Mouse (Mus musculus) kidney, embryonic 14.5 days (tissue): ENCODE results near the gene Clptm1. TPM values are rescaled to one million over a fixed set of nuclear protein-coding genes. Genes with fewer than 3 reads are reported as not detected.

Source experiments
- ATAC-seq: fragments of 200-750 bp; cut with Nextera tagmentation; 2 replicates; pipeline ENCODE4 v1.8.0; 2017; ENCODE audit warnings: moderate number of reproducible peaks, mild to moderate bottlenecking, moderate TSS enrichment, moderate library complexity; ENCODE audit not compliant: low FRiP score, low TSS enrichment
- H3K27ac ChIP-seq: fragments of 300-500 bp; sonication (generic); 2 replicates; pipeline ENCODE4 v1.5.1; 2014; ENCODE audit warnings: low read depth, mild to moderate bottlenecking, low read length, moderate library complexity, mixed read lengths
- H3K27me3 ChIP-seq: fragments of 300-500 bp; sonication (generic); 2 replicates; pipeline ENCODE4 v1.6.1; 2014; ENCODE audit warnings: mild to moderate bottlenecking, low read length; ENCODE audit not compliant: control insufficient read depth, insufficient read depth
- H3K36me3 ChIP-seq: fragments of 300-500 bp; sonication (generic); 2 replicates; pipeline ENCODE4 v1.6.1; 2014; ENCODE audit warnings: low read length, mixed read lengths; ENCODE audit not compliant: control insufficient read depth, insufficient read depth
- H3K4me1 ChIP-seq: fragments of 300-500 bp; sonication (generic); 2 replicates; pipeline ENCODE4 v1.6.1; 2014; ENCODE audit warnings: low read length, mixed read lengths; ENCODE audit not compliant: control insufficient read depth, insufficient read depth
- H3K4me2 ChIP-seq: fragments of 300-500 bp; sonication (generic); replicated peaks from 2 replicates; pipeline ENCODE4 v1.6.1; 2014; ENCODE audit warnings: low read depth, mild to moderate bottlenecking, low read length
- H3K4me3 ChIP-seq: fragments of 300-500 bp; sonication (generic); 2 replicates; pipeline ENCODE4 v1.5.1; 2014; ENCODE audit warnings: mild to moderate bottlenecking, low read length
- H3K9ac ChIP-seq: fragments of 300-500 bp; sonication (generic); 2 replicates; pipeline ENCODE4 v1.6.1; 2014; ENCODE audit warnings: low read depth, mild to moderate bottlenecking, low read length, moderate library complexity
- H3K9me3 ChIP-seq: fragments of 300-500 bp; sonication (generic); 2 replicates; pipeline ENCODE4 v1.6.1; 2016; ENCODE audit warnings: low read length; ENCODE audit not compliant: control insufficient read depth
- whole genome bisulfite sequencing: fragments of 180-500 bp; shearing (Covaris S2); extraction: QIAGEN DNeasy Blood & Tissue Kit; methylation state at CpG from one replicate; pipeline ENCODE4 v1.1.7; 2014; 5-methylcytosine and 5-hydroxymethylcytosine counted together
- polyA plus RNA-seq: library from polyadenylated mRNA; unstranded; fragments of >200 nt; fragmentation: Nextera tagmentation; extraction: Ambion mirVana; gene quantifications from 2 replicates; pipeline ENCODE4 v1.2.1, GENCODE M21; 2014

The Clptm1 gene
- polyA plus RNA-seq, 1 experiment from 2014 or later: 101 TPM

DNA sequence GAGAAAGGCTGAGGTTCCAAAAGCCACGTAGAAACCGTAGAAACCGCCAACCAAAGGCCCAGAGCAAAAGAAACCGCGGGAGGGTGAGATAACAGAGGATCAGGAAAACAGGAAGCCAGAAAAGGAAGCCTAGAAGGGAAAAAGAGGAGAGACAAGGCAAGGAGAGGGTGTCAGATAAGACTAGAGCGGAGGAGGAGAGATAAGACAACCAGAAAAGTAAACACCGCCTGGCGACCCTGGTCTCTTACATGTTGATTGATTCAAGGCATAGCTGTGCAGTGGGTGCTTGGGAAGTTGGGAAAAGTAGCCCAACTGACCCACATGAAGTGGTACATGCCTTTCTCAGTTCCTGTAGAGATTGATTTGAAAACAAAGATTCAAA, 30.4 kb upstream of the Clptm1 start:
- Histone ChIP-seq H3K9me3 (no peaks in the 10 kb centered on the region), H3K27ac (peak overlapping the region; percentile 39; the same call in 1 of the 2 replicates), H3K4me1 (peaks cover 23% of the 10 kb centered on the region; the same call in 1 of the 2 replicates), H3K9ac (no peak overlapping the region), H3K36me3 (no peaks in the 10 kb centered on the region), H3K27me3 (no peaks in the 10 kb centered on the region), H3K4me3 (no peak overlapping the region), H3K4me2 (no peak overlapping the region)
- no peak for ATAC-seq
- WGBS: 37% methylated on average over 8 of the region's 8 CpGs

DNA sequence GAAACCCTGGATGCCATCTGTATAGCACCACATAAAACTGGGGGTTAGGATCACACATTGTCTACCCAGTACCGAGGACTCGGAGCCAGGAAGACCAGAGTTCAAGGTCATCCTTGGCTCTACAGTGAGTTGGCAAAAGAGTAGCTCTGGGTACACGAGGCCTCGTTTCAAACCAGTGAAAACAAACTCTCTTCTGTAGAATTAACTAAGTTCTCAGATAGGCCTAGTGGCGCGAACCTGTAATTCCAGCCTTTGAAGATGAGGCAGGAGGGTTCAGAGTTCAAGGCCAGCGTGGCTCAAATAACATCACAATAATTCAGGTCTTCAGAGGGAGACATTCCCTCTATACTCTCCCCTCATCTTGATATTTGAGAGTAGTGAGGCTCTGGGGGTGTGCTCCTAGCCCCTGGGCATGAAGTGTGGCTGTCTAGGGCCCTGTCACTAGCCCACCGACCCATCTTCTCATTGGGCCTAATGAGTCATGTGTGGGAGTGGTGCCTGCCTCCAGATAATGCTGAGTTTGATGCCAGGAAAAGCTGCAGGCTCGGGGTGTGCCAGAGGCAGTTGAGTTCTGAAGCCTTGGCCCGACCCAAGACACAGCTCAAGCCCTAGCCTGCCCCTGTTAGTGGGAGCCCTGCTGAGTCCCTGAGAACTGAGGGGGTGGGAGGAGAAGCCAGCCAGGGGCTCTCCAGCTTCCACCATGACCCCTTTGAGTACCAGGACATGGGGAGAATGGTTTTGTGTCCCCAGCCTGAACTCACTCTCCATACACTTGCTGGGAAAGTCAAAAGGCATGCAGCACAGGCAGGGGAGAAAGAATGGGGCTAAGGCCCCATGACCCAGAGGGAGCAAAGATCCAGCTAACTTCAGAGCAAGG, 29.7 kb upstream of the Clptm1 start:
- no peaks in the 10 kb centered on the region for H3K27me3 ChIP-seq
- WGBS: 72% methylated on average over 10 of the region's 10 CpGs
- peaks cover 23% of the 10 kb centered on the region; the same call in 1 of the 2 replicates for H3K4me1 ChIP-seq
- peak overlapping the region; percentile 39; the same call in 1 of the 2 replicates for H3K27ac ChIP-seq
- no peak for ATAC-seq
- H3K36me3 ChIP-seq: no peaks in the 10 kb centered on the region
- no peak overlapping the region for H3K9ac ChIP-seq
- no peak overlapping the region for H3K4me3 ChIP-seq
- H3K9me3 ChIP-seq: no peaks in the 10 kb centered on the region
- no peak overlapping the region for H3K4me2 ChIP-seq

DNA sequence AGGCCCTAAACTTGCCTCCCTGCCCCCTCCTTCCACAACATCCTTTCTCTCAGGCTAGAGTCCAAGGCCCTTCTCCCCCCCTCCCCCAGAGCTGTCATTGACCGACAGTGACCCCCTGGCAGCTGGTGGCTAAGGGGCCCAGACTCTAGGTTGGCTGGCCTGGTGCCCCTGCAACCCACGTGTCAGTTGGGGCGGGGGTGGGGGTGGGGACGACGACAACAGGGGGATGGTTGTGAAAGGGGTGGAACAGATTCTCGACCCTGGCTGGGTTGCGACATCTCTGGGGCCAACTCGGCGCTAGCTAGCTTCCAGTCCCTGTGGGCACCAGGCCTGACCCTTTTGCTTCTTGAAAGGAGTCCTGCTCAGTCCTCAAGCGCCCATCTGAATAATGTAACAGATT, 28.6 kb upstream of the Clptm1 start:
- Histone ChIP-seq H3K27me3 (no peaks in the 10 kb centered on the region), H3K4me3 (no peak overlapping the region), H3K36me3 (no peaks in the 10 kb centered on the region), H3K27ac (no peak overlapping the region), H3K9me3 (no peaks in the 10 kb centered on the region), H3K4me2 (no peak overlapping the region), H3K9ac (no peak overlapping the region), H3K4me1 (peaks cover 15% of the 10 kb centered on the region; the same call in 1 of the 2 replicates)
- ATAC-seq: no peak
- 25% methylated on average over 10 of the region's 10 CpGs for WGBS

DNA sequence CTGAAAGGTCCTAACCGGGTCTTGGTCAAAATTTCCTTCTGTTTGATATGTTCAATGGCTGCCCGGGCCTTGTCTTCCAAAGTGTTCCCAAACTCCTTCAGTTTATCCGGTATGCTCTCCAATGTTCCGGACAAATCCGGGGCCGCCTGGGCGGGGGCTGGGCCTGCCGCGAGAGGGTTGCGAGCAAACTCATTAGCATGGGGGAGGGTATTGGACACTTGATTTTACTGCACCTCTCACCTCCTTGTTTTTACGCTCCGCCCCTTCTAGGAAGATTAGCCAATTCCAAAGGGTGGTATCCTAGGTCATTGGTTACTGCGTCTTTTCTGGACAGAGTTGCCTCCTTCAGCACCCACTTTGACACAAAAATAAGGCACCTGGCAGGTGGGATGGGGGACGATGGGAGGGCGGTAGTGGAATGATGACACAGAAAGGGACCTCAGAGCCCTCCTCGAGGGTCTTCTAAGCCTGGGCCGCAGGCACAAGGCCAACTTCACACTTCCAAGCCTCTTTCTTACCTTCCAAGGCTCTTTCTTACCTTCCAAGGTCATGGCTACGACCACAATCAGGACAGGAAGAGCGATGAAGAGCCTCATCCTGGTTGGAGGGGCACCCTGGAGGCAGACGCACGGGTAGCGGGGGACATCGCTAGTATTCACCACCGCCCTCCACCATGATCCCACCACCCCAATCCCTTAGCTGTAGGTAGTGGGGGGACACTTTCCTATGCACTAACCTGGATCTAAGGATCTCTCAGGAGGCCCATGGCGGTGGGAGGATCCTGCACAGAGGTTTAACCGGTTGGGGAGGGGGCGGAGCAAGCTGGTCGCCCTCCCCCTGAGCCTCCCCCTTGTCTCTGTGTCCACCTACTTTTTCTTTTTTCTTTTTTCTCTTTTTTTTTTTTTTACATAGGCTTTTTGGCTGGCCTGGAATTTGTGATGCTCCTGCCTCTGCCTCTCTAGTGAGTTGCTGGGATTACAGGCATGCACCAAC, 27.3 kb upstream of the Clptm1 start, which contains the start of gene Apoc1:
Gene Apoc1 (minus strand): TSS at position 788 of the 993 bp plus-strand sequence.
- no peak within 1 kb of the TSS for H3K27ac ChIP-seq
- H3K36me3 ChIP-seq: no peaks in the 10 kb centered on the region
- no peaks in the 10 kb centered on the region for H3K9me3 ChIP-seq
- H3K4me2 ChIP-seq: 0 out of 2 replicates have a peak within 1 kb of the TSS, but pooled peaks have one; percentile 2
- no peaks in the 10 kb centered on the region for H3K27me3 ChIP-seq
- no peak within 1 kb of the TSS for H3K4me3 ChIP-seq
- no peak within 1 kb of the TSS for H3K9ac ChIP-seq
- 42% methylated on average over 28 of the region's 28 CpGs for WGBS
- peaks cover 15% of the 10 kb centered on the region; the same call in 1 of the 2 replicates for H3K4me1 ChIP-seq
- no peak for ATAC-seq

DNA sequence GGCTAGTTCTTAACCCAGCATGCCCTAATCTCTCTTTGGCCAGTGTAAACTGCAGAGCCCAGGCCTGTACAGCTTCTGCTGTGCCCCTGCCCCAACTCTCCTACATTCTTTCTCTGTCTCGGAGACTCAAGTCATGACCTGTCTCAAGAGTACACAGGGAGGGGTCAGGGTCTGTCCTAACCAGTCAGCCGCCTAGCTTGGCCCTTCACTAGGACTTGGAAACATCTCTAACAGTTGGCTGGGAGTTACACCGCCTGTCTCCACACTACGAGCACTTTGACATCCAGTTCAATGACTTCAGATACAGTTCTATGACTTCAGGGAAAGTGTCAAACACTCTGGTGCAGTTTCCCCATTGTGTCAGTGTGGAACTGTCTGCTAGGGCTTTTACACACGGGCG, 26.6 kb upstream of the Clptm1 start:
- 71% methylated on average over 6 of the region's 6 CpGs for WGBS
- Histone ChIP-seq H3K36me3 (no peaks in the 10 kb centered on the region), H3K27ac (no peak overlapping the region), H3K4me2 (0 out of 2 replicates have a peak overlapping the region, but pooled peaks have one; percentile 2), H3K9me3 (no peaks in the 10 kb centered on the region), H3K4me3 (no peak overlapping the region), H3K9ac (no peak overlapping the region), H3K27me3 (no peaks in the 10 kb centered on the region), H3K4me1 (peaks cover 15% of the 10 kb centered on the region; the same call in 1 of the 2 replicates)
- no peak for ATAC-seq

DNA sequence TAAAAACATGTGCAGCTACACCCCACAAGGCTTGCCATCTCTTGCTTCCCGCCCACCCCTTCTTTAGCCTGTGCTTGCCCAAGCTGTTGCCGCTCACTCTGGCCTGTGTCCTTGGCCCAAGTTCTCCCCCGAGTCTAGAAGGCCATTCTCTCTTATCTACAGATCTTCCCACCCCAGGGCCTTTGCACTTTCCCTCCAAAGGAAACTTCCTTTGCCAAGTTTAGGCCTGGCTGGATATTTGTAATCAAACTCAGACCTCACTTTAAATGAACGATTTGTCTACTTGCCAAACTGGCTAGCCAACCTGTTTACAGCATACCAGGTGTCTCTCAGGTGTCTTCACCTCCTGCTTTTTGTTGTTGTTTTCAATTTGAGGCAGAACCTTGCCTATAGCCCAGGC, 26.0 kb upstream of the Clptm1 start:
- H3K4me3 ChIP-seq: no peak overlapping the region
- no peaks in the 10 kb centered on the region for H3K36me3 ChIP-seq
- no peak overlapping the region for H3K4me2 ChIP-seq
- no peak overlapping the region for H3K27ac ChIP-seq
- peaks cover 15% of the 10 kb centered on the region; the same call in 1 of the 2 replicates for H3K4me1 ChIP-seq
- H3K9me3 ChIP-seq: no peaks in the 10 kb centered on the region
- WGBS: 85% methylated on average over 4 of the region's 4 CpGs
- ATAC-seq: no peak
- no peaks in the 10 kb centered on the region for H3K27me3 ChIP-seq
- H3K9ac ChIP-seq: no peak overlapping the region

DNA sequence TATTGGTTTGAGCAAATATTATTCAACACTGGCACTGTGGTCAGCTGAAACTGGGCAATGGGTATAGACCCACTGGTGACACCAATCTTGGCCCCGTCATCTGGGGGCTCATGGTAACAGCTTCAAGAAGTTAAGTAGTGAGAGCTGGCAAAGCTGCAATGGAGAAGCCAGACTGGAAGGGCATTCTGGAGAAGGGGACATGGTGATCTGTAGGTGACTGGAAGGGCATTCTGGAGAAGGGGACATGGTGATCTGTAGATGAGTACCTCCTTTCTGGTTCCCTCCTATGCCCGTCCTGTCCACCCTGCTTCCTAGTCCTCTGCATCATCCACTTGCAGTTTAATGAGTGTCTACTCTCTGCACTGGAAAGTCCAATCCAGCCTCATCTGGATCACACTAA, 23.8 kb upstream of the Clptm1 start:
- Histone ChIP-seq H3K27me3 (no peaks in the 10 kb centered on the region), H3K9ac (no peak overlapping the region), H3K27ac (no peak overlapping the region), H3K4me2 (no peak overlapping the region), H3K4me3 (no peak overlapping the region), H3K9me3 (no peaks in the 10 kb centered on the region), H3K36me3 (no peaks in the 10 kb centered on the region), H3K4me1 (peaks cover 11% of the 10 kb centered on the region; the same call in 1 of the 2 replicates)
- 97% methylated on average over 2 of the region's 2 CpGs for WGBS
- ATAC-seq: no peak

DNA sequence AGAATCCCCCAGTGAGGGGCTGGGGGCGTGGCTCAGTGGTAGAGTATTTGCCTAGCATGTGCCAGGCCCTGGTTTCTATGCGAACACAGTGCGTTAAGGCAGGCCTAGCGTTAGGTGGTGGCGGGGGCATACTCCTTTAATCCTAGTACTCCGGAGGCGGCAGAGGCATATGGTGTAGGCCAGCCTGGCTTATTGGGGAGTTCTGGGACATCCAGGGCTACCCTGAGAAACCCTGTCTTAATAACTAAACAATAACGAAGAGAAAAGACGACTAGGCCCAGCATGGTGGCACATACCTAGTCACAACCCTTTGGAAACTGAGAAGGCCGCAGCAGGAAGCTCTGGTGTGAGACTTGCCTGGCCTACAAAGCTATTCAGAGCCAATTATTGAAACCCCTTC, 23.3 kb upstream of the Clptm1 start:
- no peak overlapping the region for H3K4me3 ChIP-seq
- H3K9me3 ChIP-seq: no peaks in the 10 kb centered on the region
- no peaks in the 10 kb centered on the region for H3K36me3 ChIP-seq
- H3K27ac ChIP-seq: no peak overlapping the region
- H3K4me1 ChIP-seq: peaks cover 6% of the 10 kb centered on the region; the same call in 1 of the 2 replicates
- no peaks in the 10 kb centered on the region for H3K27me3 ChIP-seq
- no peak overlapping the region for H3K9ac ChIP-seq
- H3K4me2 ChIP-seq: no peak overlapping the region
- ATAC-seq: no peak
- WGBS: 96% methylated on average over 10 of the region's 10 CpGs
